Mouse (Mus musculus): ENCODE results near the gene Tnfaip8l3.
A peak's percentile ranks its signal among the peaks of the same experiment; 100 is the strongest.

DNA sequence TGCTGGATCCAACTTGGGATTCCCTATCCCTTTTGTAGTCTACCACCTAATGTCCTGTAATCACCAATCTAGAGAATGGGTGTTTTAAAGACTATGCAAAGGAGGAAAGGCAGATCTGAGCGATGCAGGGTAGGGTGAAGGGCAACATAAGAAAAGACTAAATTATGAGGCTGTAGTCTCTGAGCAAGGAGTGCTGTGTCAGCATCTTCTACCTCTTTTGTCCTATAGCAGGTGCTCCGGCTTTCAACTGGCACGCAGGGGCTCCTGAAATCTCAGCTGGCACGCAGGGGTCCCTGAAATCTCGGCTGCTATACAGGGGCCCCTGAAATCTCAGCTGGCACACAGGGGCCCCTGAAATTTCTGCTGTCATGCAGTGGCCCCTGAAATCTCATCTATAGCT lies 33.5 kb downstream of the Tnfaip8l3 start:
- TF ChIP-seq MAFK (IDR thresholded peaks at IDR 0.05; ENCODE audit: insufficient read depth, low read depth, low read length), result peak; percentile 88
- TF ChIP-seq ZC3H11A (IDR thresholded peaks at IDR 0.05; ENCODE audit: borderline replicate concordance, low read depth, low read length), result no peak
